ENCODE assay signal across 16 mouse cellular contexts in genomic region chr11:90666916-90667315, GRCm38 (mm10). TPM values are rescaled to one million over a fixed set of nuclear protein-coding genes. Genes with fewer than 3 reads are reported as not detected.
DNase-seq lines count a peak whose midpoint lies in the region; ATAC-seq and TF ChIP-seq lines count a peak whose summit lies in the region.
"Had no signal": no experiment of that assay in that cellular context is flagged by ENCODE, and none has a peak within 500 bp of the region (broad histone marks: within the 10 kb centered on the region; RNA-seq: fewer than 3 reads in every experiment).

No protein-coding gene starts in this region.

- DNase-seq in kidney, adult 9 months: no peak
- DNase-seq in c-Kit-positive CD71-positive TER-119-positive erythroid progenitor cells, embryonic 14.5 days (ENCODE audit: low spot score): peak; percentile 73
- peak in 2 of 3 experiments; percentile 59 to 62 for DNase-seq in liver, embryonic 14.5 days (ENCODE audit: low read depth in 3 of 3, low spot score in 3 of 3)
- no peak for DNase-seq in adrenal gland, postnatal 14 days
- DNase-seq in urinary bladder, postnatal 25 days (ENCODE audit: low spot score): no peak
- DNase-seq in layer of hippocampus, postnatal 10 days (ENCODE audit: low spot score in 2 of 2): no peak
- DNase-seq: cerebellum, adult 9-11 months; gastrocnemius, postnatal 10 days; thymus, postnatal 36 days had no signal

- TF ChIP-seq CTCF in liver, embryonic 14.5 days (IDR thresholded peaks at IDR 0.05; ENCODE audit: low read depth): no peak

- WGBS in kidney, embryonic 15.5 days: 86% methylated on average over 4 of the region's 4 CpGs
- 64% methylated on average over 4 of the region's 4 CpGs for WGBS in intestine, embryonic 15.5 days
- 8% methylated on average over 4 of the region's 4 CpGs for WGBS in liver, embryonic 14.5 days (ENCODE audit: insufficient replicate concordance)

- H3K27ac ChIP-seq in kidney, embryonic 15.5 days: 0 out of 2 replicates have a peak overlapping the region, but pooled peaks have one; percentile 78
- H3K27ac ChIP-seq in intestine, embryonic 15.5 days: peak overlapping the region; percentile 84
- peak overlapping the region; percentile 92 for H3K27ac ChIP-seq in liver, embryonic 14.5 days
- H3K27ac ChIP-seq: embryonic facial prominence, embryonic 12.5 days; forebrain, embryonic 15.5 days; heart, embryonic 15.5 days; hindbrain, embryonic 15.5 days had no signal

- H3K9me3 ChIP-seq in kidney, embryonic 15.5 days (replicated peaks): no peaks in the 10 kb centered on the region
- no peaks in the 10 kb centered on the region for H3K9me3 ChIP-seq in intestine, embryonic 15.5 days
- H3K9me3 ChIP-seq in liver, embryonic 14.5 days (ENCODE audit: control insufficient read depth, low read length): no peaks in the 10 kb centered on the region
- H3K9me3 ChIP-seq: embryonic facial prominence, embryonic 12.5 days; forebrain, embryonic 15.5 days; heart, embryonic 15.5 days; hindbrain, embryonic 15.5 days had no signal

- peak; percentile 29; the same call in 1 of the 2 replicates for TF ChIP-seq EP300 in liver, embryonic 14.5 days (IDR thresholded peaks at IDR 0.05; ENCODE audit: low read depth)

- H3K36me3 ChIP-seq in kidney, embryonic 15.5 days: peaks cover 20% of the 10 kb centered on the region
- H3K36me3 ChIP-seq in intestine, embryonic 15.5 days: no peaks in the 10 kb centered on the region
- peaks cover 36% of the 10 kb centered on the region for H3K36me3 ChIP-seq in liver, embryonic 14.5 days (replicated peaks; ENCODE audit: control insufficient read depth, insufficient read depth, low read depth)
- H3K36me3 ChIP-seq: embryonic facial prominence, embryonic 12.5 days; forebrain, embryonic 15.5 days had no signal

- H3K4me2 ChIP-seq in kidney, embryonic 15.5 days: no peak overlapping the region
- H3K4me2 ChIP-seq in intestine, embryonic 15.5 days (replicated peaks): no peak overlapping the region
- H3K4me2 ChIP-seq in liver, embryonic 14.5 days (ENCODE audit: low read depth): peak overlapping the region; percentile 58
- H3K4me2 ChIP-seq: embryonic facial prominence, embryonic 12.5 days; forebrain, embryonic 15.5 days; heart, embryonic 15.5 days; hindbrain, embryonic 15.5 days had no signal

- H3K4me3 ChIP-seq in kidney, embryonic 15.5 days (replicated peaks): no peak overlapping the region
- no peak overlapping the region for H3K4me3 ChIP-seq in intestine, embryonic 15.5 days (replicated peaks)
- peak overlapping the region; percentile 5 to 18; a peak in 2 of 4 replicates for H3K4me3 ChIP-seq in liver, embryonic 14.5 days (ENCODE audit: insufficient read depth in 1 of 2, low read depth in 2 of 2, low read length in 2 of 2)
- H3K4me3 ChIP-seq: embryonic facial prominence, embryonic 12.5 days; forebrain, embryonic 15.5 days; heart, embryonic 15.5 days; hindbrain, embryonic 15.5 days; left cerebral cortex, adult 2 months had no signal

- no peaks in the 10 kb centered on the region for H3K27me3 ChIP-seq in kidney, embryonic 15.5 days
- H3K27me3 ChIP-seq in intestine, embryonic 15.5 days (replicated peaks): no peaks in the 10 kb centered on the region
- no peaks in the 10 kb centered on the region for H3K27me3 ChIP-seq in liver, embryonic 14.5 days (ENCODE audit: control insufficient read depth, insufficient read depth, low read length)
- H3K27me3 ChIP-seq: embryonic facial prominence, embryonic 12.5 days; forebrain, embryonic 15.5 days; heart, embryonic 15.5 days; hindbrain, embryonic 15.5 days had no signal

- ATAC-seq in kidney, embryonic 15.5 days (replicated peaks; ENCODE audit: low FRiP score): peak; percentile 50; the same call in 1 of the 2 replicates
- peak; percentile 28; the same call in 1 of the 2 replicates for ATAC-seq in intestine, embryonic 15.5 days
- peak; percentile 77 for ATAC-seq in liver, embryonic 14.5 days (ENCODE audit: insufficient read depth)
- ATAC-seq: forebrain, embryonic 15.5 days had no signal

- no peak overlapping the region for H3K9ac ChIP-seq in kidney, embryonic 15.5 days
- no peak overlapping the region for H3K9ac ChIP-seq in intestine, embryonic 15.5 days
- H3K9ac ChIP-seq in liver, embryonic 14.5 days (replicated peaks): peak overlapping the region; percentile 59
- H3K9ac ChIP-seq: embryonic facial prominence, embryonic 12.5 days; forebrain, embryonic 15.5 days; heart, embryonic 15.5 days; hindbrain, embryonic 15.5 days had no signal

- peaks cover 39% of the 10 kb centered on the region for H3K4me1 ChIP-seq in kidney, embryonic 15.5 days
- H3K4me1 ChIP-seq in intestine, embryonic 15.5 days (replicated peaks): peaks cover 34% of the 10 kb centered on the region
- peaks cover 54% of the 10 kb centered on the region in 2 experiments for H3K4me1 ChIP-seq in liver, embryonic 14.5 days (replicated peaks; ENCODE audit: control insufficient read depth in 2 of 2, insufficient read depth in 2 of 2, low read length in 1 of 2)

RNA-seq across cellular contexts. Expression of gene Tom1l1, which starts 21.2 kb away (rescaled TPM):
- 36.0 and 39.3 TPM in 2 replicates for polyA plus RNA-seq in kidney, embryonic 15.5 days (2015; fragmentation: Nextera tagmentation; extraction: Ambion mirVana)
- 57.3 and 59.6 TPM in 2 replicates for polyA plus RNA-seq in intestine, embryonic 15.5 days (2015; fragmentation: Nextera tagmentation; extraction: Ambion mirVana)
- polyA plus RNA-seq in liver, embryonic 14.5 days (2012; rRNA removed): 13.6 and 26.6 TPM in 2 replicates
- 58.9 and 60.6 TPM in 2 replicates for polyA plus RNA-seq in liver, embryonic 14.5 days (2014; fragmentation: Nextera tagmentation; extraction: Ambion mirVana)
- 39.5 and 46.0 TPM in 2 replicates for total RNA-seq in adrenal gland, postnatal 14 days (2021)
- total RNA-seq in layer of hippocampus, postnatal 10 days (2021): 10 to 100 TPM; 18.3 to 19.3 TPM

RNA-seq across cellular contexts. Expression of gene Cox11, which starts 28.9 kb away (rescaled TPM):
- 37.5 and 38.5 TPM in 2 replicates for polyA plus RNA-seq in kidney, embryonic 15.5 days (2015; fragmentation: Nextera tagmentation; extraction: Ambion mirVana)
- 34.0 and 35.9 TPM in 2 replicates for polyA plus RNA-seq in intestine, embryonic 15.5 days (2015; fragmentation: Nextera tagmentation; extraction: Ambion mirVana)
- 16.3 and 17.4 TPM in 2 replicates for polyA plus RNA-seq in liver, embryonic 14.5 days (2012; rRNA removed)
- 16.0 and 17.3 TPM in 2 replicates for polyA plus RNA-seq in liver, embryonic 14.5 days (2014; fragmentation: Nextera tagmentation; extraction: Ambion mirVana)
- 23.4 and 26.0 TPM in 2 replicates for total RNA-seq in adrenal gland, postnatal 14 days (2021)
- 10 to 100 TPM; 23.1 to 26.6 TPM for total RNA-seq in layer of hippocampus, postnatal 10 days (2021)

RNA-seq across cellular contexts. Expression of gene Stxbp4, which starts 29.0 kb away (rescaled TPM):
- 26.9 and 28.0 TPM in 2 replicates for polyA plus RNA-seq in kidney, embryonic 15.5 days (2015; fragmentation: Nextera tagmentation; extraction: Ambion mirVana)
- 13.5 and 15.3 TPM in 2 replicates for polyA plus RNA-seq in intestine, embryonic 15.5 days (2015; fragmentation: Nextera tagmentation; extraction: Ambion mirVana)
- polyA plus RNA-seq in liver, embryonic 14.5 days (2012; rRNA removed): 2.1 and 2.6 TPM in 2 replicates
- polyA plus RNA-seq in liver, embryonic 14.5 days (2014; fragmentation: Nextera tagmentation; extraction: Ambion mirVana): 4.8 and 6.2 TPM in 2 replicates
- 7.4 and 8.7 TPM in 2 replicates for total RNA-seq in adrenal gland, postnatal 14 days (2021)
- 1 to 10 TPM; 9.3 to 9.8 TPM for total RNA-seq in layer of hippocampus, postnatal 10 days (2021)

Comparison
In these comparisons a context has a peak if more than half of its experiments do, and no peak if none do; other contexts are left out.
1. H3K4me3 ChIP-seq: peak in liver, embryonic 14.5 days (2 of 2); none in kidney, embryonic 15.5 days (single experiment) and intestine, embryonic 15.5 days (single experiment).
2. DNase-seq: peak in c-Kit-positive CD71-positive TER-119-positive erythroid progenitor cells, embryonic 14.5 days (single experiment) and liver, embryonic 14.5 days (2 of 3); none in kidney, adult 9 months (single experiment), adrenal gland, postnatal 14 days (single experiment), urinary bladder, postnatal 25 days (single experiment) and layer of hippocampus, postnatal 10 days (0 of 2).
3. Peak in every context shown above with its lines, with median percentiles within 50 percentile points of each other: ATAC-seq and H3K27ac ChIP-seq.